Mouse (Mus musculus) testis, adult 2 months (tissue): Measurements from ENCODE around the gene Inava. TPM values are rescaled to one million over a fixed set of nuclear protein-coding genes. Genes with fewer than 3 reads are reported as not detected.

Experiments
- H3K27ac ChIP-seq: fragments of 200-500 bp; 2 replicates; pipeline ENCODE4 v1.5.1; 2012; ENCODE audit warnings: low read depth, low read length; ENCODE audit not compliant: control insufficient read depth, insufficient read depth
- H3K27me3 ChIP-seq: fragments of 200-500 bp; 2 replicates; pipeline ENCODE4 v1.6.1; 2012; ENCODE audit warnings: mild to moderate bottlenecking, low read length, moderate library complexity; ENCODE audit not compliant: control insufficient read depth, insufficient read depth
- H3K36me3 ChIP-seq: fragments of 200-500 bp; 2 replicates; pipeline ENCODE4 v1.6.1; 2012; ENCODE audit warnings: mild to moderate bottlenecking, low read length; ENCODE audit not compliant: control insufficient read depth, insufficient read depth
- H3K4me1 ChIP-seq: fragments of 200-500 bp; 2 replicates; pipeline ENCODE4 v1.6.1; 2012; ENCODE audit warnings: low read length; ENCODE audit not compliant: control insufficient read depth, insufficient read depth
- H3K4me3 ChIP-seq: fragments of 200-500 bp; 2 replicates; pipeline ENCODE4 v1.5.1; 2012; ENCODE audit warnings: low read depth, mild to moderate bottlenecking, low read length, moderate library complexity, mixed read lengths; ENCODE audit not compliant: control insufficient read depth
- CTCF ChIP-seq: fragments of 200-500 bp; IDR thresholded peaks from 2 replicates; pipeline ENCODE4 v1.5.1; 2012; ENCODE audit warnings: low read depth, mild to moderate bottlenecking, inconsistent platforms, low read length, moderate library complexity; ENCODE audit not compliant: control insufficient read depth, insufficient read depth, insufficient replicate concordance
- POLR2A ChIP-seq: fragments of 200-500 bp; IDR thresholded peaks from 2 replicates; pipeline ENCODE4 v1.6.1; 2012; ENCODE audit warnings: low read depth, mild to moderate bottlenecking, inconsistent platforms, low read length, moderate library complexity; ENCODE audit not compliant: control insufficient read depth
- polyA plus RNA-seq: library from polyadenylated mRNA; depleted of rRNA; stranded (reverse); fragments of >200 nt; gene quantifications from 2 replicates; pipeline ENCODE4 v1.2.3, GENCODE M21; 2012

Inava gene
- polyA plus RNA-seq, 1 experiment = 23.3 TPM

GRCm38 (mm10) chr1:136259543-136259892 is 25.5 kb upstream of the Inava start:
- no peaks in the 10 kb centered on the region for H3K27me3 ChIP-seq
- TF ChIP-seq CTCF (no peak), POLR2A (no peak)
- H3K4me1 ChIP-seq = peaks cover 16% of the 10 kb centered on the region
- peak overlapping the region; percentile 75 for H3K4me3 ChIP-seq
- no peaks in the 10 kb centered on the region for H3K36me3 ChIP-seq
- no peak overlapping the region for H3K27ac ChIP-seq

GRCm38 (mm10) chr1:136258495-136258894 is 24.4 kb upstream of the Inava start:
- no peaks in the 10 kb centered on the region for H3K27me3 ChIP-seq
- TF ChIP-seq POLR2A (no peak), CTCF (no peak)
- peaks cover 16% of the 10 kb centered on the region for H3K4me1 ChIP-seq

GRCm38 (mm10) chr1:136255657-136256056 is 21.6 kb upstream of the Inava start:
- Histone ChIP-seq H3K36me3 (no peaks in the 10 kb centered on the region), H3K4me3 (no peak overlapping the region), H3K27ac (no peak overlapping the region), H3K4me1 (peaks cover 11% of the 10 kb centered on the region), H3K27me3 (no peaks in the 10 kb centered on the region)
- TF ChIP-seq CTCF = no peak
- TF ChIP-seq POLR2A = no peak

More at GRCm38 (mm10) chr1:136258495-136258894, 24.4 kb upstream of the Inava start:
- Histone ChIP-seq H3K36me3 (no peaks in the 10 kb centered on the region), H3K27ac (no peak overlapping the region), H3K4me3 (no peak overlapping the region)

GRCm38 (mm10) chr1:136255174-136255573 is 21.1 kb upstream of the Inava start:
- Histone ChIP-seq H3K27me3 (no peaks in the 10 kb centered on the region), H3K4me3 (no peak overlapping the region), H3K36me3 (no peaks in the 10 kb centered on the region), H3K4me1 (peaks cover 7% of the 10 kb centered on the region; the same call in 1 of the 2 replicates), H3K27ac (no peak overlapping the region)
- no peak for TF ChIP-seq CTCF
- no peak for TF ChIP-seq POLR2A

GRCm38 (mm10) chr1:136254503-136255065 is 20.5 kb upstream of the Inava start:
- H3K27me3 ChIP-seq = no peaks in the 10 kb centered on the region

GRCm38 (mm10) chr1:136253472-136253871 is 19.4 kb upstream of the Inava start:
- Histone ChIP-seq H3K27me3 (no peaks in the 10 kb centered on the region), H3K36me3 (no peaks in the 10 kb centered on the region), H3K4me3 (no peak overlapping the region), H3K27ac (no peak overlapping the region), H3K4me1 (no peaks in the 10 kb centered on the region)
- no peak for TF ChIP-seq POLR2A
- no peak for TF ChIP-seq CTCF

More at GRCm38 (mm10) chr1:136254503-136255065, 20.5 kb upstream of the Inava start:
- Histone ChIP-seq H3K27ac (no peak overlapping the region), H3K36me3 (no peaks in the 10 kb centered on the region), H3K4me3 (no peak overlapping the region), H3K4me1 (peaks cover 2% of the 10 kb centered on the region; the same call in 1 of the 2 replicates)
- no peak for TF ChIP-seq POLR2A
- no peak for TF ChIP-seq CTCF

GRCm38 (mm10) chr1:136249662-136250061 is 15.6 kb upstream of the Inava start:
- Histone ChIP-seq H3K4me3 (no peak overlapping the region), H3K27me3 (no peaks in the 10 kb centered on the region), H3K27ac (no peak overlapping the region), H3K36me3 (no peaks in the 10 kb centered on the region), H3K4me1 (no peaks in the 10 kb centered on the region)
- TF ChIP-seq POLR2A (no peak), CTCF (no peak)
